Mouse (Mus musculus) embryo, embryonic 10.5 days (tissue): ENCODE data around the gene Prr19.
A peak's percentile ranks its signal among the peaks of the same experiment; 100 is the strongest.
"Not testable (repeated sequence)": the region's sequence is repeated elsewhere in the genome, so short reads cannot be mapped to it uniquely, and the experiment has no call there.

Source experiments
- DNase-seq: peaks from one replicate; pipeline ENCODE4 v3.0.0-alpha.2; 2015; ENCODE audit warnings: low spot score

Prr19 gene

DNA sequence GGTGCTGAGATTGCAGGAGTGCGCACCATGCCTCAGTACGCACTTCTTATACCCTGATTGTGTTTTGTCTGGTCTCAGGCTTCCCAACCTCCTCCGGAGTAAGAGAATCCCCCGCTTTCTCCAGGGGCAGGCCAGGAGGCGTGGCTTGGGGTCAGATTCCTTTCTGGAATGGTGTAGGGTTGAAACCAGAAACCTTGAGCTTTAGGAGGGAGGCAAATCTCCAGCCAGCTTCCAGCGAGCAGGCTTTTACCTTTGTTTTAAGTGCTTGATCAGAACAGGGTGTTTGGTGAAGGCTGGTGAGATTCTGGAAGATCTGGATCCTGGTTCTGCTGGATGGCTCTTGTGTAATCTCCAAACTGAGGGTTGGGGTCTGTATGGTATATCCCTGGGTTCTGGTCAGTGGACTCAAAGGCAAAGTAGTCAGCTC lies 20.9 kb downstream of the Prr19 start:
- peak; percentile 93 for DNase-seq

DNA sequence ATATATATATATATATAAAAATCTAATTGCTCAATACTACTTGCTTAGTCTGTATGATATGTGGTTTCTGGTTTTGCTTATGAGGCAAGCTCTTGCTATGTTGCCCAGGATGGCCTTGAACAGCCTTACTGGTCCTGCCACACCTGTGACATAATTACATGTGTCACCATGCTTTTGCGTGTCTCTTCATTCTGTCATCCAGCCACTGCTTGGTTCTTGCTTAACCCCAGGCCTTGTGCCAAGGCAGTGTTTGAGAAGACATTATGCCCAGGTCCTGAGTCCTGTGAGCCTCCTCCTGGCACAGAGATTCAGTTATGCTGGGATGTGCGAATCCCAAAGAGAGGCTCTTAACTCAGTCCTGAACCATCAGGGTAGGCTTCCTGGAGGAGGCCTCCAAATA lies 22.0 kb downstream of the Prr19 start:
- DNase-seq = no peak

DNA sequence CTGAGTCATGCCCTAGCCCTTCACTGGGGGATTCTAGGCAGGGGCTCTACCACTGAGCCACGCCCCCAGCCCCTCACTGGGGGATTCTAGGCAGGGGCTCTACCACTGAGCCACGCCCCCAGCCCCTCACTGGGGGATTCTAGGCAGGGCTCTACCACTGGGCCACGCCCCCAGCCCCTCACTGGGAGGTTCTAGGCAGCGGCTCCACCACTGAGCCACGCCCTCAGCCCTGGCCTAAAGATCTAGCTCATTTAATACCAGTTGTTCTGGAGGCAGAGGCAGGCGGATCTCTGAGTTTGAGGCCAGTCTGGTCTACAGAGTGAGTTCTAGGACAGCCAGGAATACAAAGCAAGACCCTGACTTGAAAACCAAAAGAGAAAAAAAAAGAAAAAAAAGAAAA lies 24.2 kb downstream of the Prr19 start:
- not testable (repeated sequence) for DNase-seq

DNA sequence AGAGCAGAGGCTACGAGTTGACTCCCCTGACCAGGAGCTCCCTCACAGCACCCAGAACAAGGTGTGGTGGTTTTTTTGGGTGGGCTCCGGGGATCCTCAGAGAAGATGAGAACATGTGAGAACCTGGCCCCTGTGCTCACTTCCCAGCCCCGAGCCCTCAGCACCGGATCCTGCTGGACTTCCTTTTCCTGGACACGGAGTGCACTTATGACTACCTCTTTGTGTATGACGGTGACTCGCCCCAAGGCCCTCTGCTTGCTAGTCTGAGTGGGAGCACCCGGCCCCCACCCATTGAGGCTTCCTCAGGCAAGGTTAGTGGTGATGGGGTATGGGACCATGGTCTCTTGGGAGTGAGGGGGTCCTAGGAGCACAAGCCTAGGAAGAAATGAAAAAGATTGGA lies 25.0 kb downstream of the Prr19 start:
- DNase-seq = no peak

DNA sequence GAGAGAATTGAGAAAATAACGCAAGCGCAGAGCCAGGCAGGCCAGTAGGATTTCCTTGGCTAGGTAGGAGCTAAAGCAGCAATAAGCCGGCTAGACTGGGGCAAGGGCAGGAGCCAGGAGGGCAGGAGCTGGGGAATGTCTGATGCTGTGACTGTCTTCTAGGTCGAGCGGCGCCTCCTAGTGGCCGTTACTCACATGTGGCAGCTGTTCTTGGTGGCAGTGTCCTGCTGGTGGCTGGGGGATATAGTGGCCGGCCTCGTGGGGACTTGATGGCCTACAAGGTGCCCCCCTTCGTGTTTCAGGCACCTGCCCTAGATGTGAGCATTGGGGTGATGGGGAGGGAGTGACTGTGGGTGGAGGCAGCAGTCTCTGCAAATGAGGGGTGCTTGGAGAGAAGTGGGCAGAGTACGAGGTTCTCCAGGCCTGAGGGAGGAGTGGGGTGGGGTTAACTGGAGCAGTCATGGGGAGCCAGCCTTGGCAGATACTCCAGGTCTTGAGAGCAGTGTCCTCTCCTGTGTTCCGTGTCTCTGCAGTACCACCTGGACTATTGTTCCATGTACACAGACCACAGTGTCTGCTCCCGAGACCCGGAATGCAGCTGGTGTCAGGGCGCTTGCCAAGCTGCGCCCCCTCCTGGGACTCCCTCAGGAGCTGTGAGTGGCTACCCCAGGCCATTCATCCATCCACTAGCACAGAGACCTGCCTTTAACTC lies 32.5 kb downstream of the Prr19 start:
- peak; percentile 88 for DNase-seq

DNA sequence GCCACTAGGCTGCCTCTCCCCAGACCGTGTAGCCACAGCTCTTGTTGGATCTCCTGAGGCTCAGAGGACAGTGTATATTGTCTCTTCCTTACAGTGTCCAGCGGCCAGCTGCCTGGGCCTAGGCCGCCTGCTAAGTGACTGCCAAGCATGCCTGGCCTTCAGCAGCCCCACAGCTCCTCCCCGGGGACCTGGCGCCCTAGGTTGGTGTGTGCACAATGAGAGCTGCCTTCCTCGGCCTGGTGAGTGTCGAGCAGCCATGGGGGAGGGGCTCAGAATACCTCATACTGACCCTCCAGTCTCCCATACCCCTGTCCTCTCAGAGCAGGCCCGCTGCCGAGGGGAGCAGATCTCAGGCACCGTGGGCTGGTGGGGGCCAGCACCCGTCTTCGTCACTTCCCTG lies 33.3 kb downstream of the Prr19 start:
- DNase-seq = no peak

DNA sequence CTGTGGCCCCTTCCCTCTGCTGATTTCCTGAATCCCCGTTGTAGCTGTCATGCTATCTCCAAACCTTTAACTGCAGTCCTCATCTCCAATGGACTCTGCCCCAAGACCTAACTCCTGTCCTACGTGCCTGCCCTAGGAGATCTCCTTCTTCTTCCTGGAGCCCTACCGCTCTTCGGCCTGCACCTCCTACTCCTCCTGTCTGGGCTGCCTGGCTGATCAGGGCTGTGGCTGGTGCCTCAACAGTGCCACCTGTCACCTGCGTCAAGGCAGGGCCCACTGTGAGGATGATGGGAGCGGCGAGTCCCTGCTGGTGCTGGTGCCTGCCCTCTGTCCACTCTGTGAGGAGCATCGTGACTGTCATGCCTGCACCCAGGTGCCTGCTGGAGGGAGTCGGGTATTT lies 38.1 kb downstream of the Prr19 start:
- no peak for DNase-seq

DNA sequence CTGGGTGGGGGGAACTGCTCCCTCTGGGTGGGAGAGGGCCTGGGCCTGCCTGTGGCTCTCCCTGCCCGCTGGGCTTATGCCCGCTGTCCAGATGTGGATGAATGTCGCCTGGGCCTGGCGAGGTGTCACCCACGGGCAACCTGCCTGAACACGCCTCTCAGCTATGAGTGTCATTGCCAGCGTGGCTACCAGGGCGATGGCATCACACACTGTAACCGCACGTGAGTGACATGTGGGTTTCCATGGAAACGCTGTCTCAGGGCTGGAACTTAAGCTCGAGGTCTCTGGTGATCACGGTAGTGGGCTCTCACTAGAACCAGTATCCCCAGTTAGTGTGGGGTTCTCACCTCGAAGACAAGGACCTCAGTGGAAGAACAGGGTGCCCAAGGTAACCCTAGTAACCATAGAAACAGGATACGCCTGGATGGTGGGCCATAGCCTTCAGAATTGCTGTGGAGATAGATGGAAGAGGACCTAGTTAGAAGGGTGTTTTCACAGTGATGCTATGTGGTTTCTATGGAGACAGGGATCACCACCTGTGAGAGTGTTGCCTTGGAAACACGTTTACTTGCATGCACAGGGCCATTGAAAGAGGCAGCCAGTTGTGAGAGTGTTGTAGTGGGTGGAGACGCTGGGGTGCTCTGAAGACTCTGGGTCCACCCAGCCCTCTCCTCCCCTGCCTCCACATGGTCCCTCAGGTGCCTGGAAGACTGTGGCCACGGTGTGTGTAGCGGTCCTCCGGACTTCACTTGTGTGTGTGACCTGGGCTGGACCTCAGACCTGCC lies 40.0 kb downstream of the Prr19 start:
- no peak for DNase-seq

DNA sequence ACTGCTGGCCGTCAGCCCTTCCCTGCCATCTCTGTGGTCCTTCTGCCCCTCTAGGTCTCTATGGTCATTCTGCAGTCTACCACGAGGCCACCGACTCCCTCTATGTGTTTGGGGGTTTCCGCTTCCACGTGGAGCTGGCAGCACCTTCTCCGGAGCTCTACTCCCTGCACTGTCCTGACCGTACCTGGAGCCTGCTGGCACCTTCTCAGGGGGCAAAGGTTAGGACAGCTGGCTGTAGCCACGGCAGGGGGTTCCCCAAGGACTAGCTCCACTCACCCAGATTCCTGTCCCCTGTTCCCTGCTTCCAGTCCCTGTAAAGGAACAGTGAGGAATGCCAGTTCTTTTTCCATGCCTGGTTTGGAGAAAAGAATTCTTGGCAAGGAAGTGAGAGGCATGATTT lies 47.6 kb downstream of the Prr19 start:
- DNase-seq = no peak
